Mouse (Mus musculus): ENCODE measurements at regions not wholly inside any gene's neighbourhood (a gene's known extent, or its start where the extent isn't known, plus 50 kb on each side); places are given as distances from the start of the nearest gene placed in this dataset.

DNA sequence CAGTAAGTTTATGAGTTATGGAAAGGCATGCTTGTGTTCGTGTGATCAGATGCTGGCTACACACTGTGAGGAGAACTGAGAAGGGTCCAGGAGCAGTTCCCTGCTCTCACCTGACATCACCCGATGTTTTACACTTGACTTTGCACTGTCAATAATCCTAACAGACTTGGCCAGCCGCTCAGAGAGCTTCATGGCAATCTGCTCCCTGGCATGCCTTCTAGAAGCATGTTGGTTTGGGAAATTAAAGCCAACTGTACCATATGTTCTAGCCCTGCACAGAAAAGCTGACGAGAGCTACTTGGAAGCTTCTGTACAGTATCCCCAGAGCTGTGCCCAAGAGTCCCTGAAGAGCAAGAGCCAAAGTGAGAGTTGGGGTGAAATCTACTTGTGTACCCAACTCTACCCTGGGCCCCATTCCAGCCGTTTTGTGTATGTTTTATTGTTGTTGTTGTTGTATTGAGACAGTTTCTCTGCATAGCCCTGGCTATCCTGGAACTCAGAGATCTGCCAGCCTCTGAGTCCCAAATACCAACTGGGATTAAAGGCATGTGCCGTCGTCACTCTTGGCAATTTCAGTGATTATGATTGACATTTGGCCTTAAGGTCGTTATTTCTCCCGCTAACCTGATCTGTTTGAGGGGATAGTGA is 56.5 kb upstream of the Cnksr3 start:
- no peak for TF ChIP-seq POLR2A (IDR thresholded peaks at IDR 0.05; ENCODE audit: borderline replicate concordance, extremely low read depth, insufficient read depth, insufficient read length)
- 71% methylated on average over 9 of the region's 9 CpGs for WGBS
- Histone ChIP-seq H3K4me3 (replicated peaks; ENCODE audit: low read length) (no peak overlapping the region), H3K9me3 (ENCODE audit: control insufficient read depth, low read length) (no peaks in the 10 kb centered on the region), H3K36me3 (ENCODE audit: control insufficient read depth, insufficient read depth, low read length) (no peaks in the 10 kb centered on the region), H3K27me3 (ENCODE audit: control insufficient read depth, insufficient read depth, low read length) (no peaks in the 10 kb centered on the region), H3K9ac (ENCODE audit: low read depth, low read length, severe bottlenecking) (no peak overlapping the region), H3K4me2 (replicated peaks; ENCODE audit: low read depth, low read length, severe bottlenecking) (no peak overlapping the region), H3K27ac (replicated peaks; ENCODE audit: low read depth, low read length) (no peak overlapping the region), H3K4me1 (ENCODE audit: control insufficient read depth, insufficient read depth, low read length) (no peaks in the 10 kb centered on the region)
- DNase-seq (ENCODE audit: low spot score) (no peak), ATAC-seq (ENCODE audit: low FRiP score, low read depth) (no peak)

GRCm38 (mm10) chr10:7267903-7268302 is 55.9 kb upstream of the Cnksr3 start:
- ATAC-seq (ENCODE audit: low FRiP score, low read depth) (no peak), DNase-seq (ENCODE audit: low spot score) (no peak)
- Histone ChIP-seq H3K9ac (ENCODE audit: low read depth, low read length, severe bottlenecking) (no peak overlapping the region), H3K4me2 (replicated peaks; ENCODE audit: low read depth, low read length, severe bottlenecking) (no peak overlapping the region), H3K4me3 (replicated peaks; ENCODE audit: low read length) (no peak overlapping the region), H3K27me3 (ENCODE audit: control insufficient read depth, insufficient read depth, low read length) (no peaks in the 10 kb centered on the region), H3K9me3 (ENCODE audit: control insufficient read depth, low read length) (no peaks in the 10 kb centered on the region), H3K36me3 (ENCODE audit: control insufficient read depth, insufficient read depth, low read length) (no peaks in the 10 kb centered on the region), H3K4me1 (ENCODE audit: control insufficient read depth, insufficient read depth, low read length) (no peaks in the 10 kb centered on the region), H3K27ac (replicated peaks; ENCODE audit: low read depth, low read length) (no peak overlapping the region)
- TF ChIP-seq POLR2A (IDR thresholded peaks at IDR 0.05; ENCODE audit: borderline replicate concordance, extremely low read depth, insufficient read depth, insufficient read length): no peak
- 93% methylated on average over 4 of the region's 4 CpGs for WGBS

DNA sequence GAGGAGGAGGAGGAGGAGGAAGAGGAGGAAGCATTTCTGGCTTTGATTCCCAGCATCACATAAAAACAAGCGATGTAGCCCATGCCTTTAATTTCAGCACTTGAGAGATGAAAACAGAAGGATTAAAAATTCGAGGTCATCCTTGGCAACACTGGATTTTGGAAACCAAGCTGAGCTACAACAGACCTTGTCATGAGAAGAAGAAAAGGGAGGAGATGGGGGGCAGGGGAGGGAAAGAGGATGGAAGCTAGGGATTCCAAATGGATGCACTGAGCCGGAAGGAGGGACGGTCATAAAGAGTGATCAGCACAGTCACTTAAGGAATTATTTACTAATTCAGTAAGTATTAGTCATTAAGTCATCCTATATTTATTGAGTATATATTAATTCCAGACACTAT is 55.1 kb upstream of the Cnksr3 start:
- no peaks in the 10 kb centered on the region for H3K27me3 ChIP-seq (ENCODE audit: control insufficient read depth, insufficient read depth, low read length)
- 85% methylated on average over 4 of the region's 4 CpGs for WGBS
- no peaks in the 10 kb centered on the region for H3K36me3 ChIP-seq (ENCODE audit: control insufficient read depth, insufficient read depth, low read length)
- DNase-seq (ENCODE audit: low spot score): no peak
- no peak overlapping the region for H3K4me2 ChIP-seq (replicated peaks; ENCODE audit: low read depth, low read length, severe bottlenecking)
- H3K9me3 ChIP-seq (ENCODE audit: control insufficient read depth, low read length): no peaks in the 10 kb centered on the region
- ATAC-seq (ENCODE audit: low FRiP score, low read depth): no peak
- H3K27ac ChIP-seq (replicated peaks; ENCODE audit: low read depth, low read length): no peak overlapping the region
- H3K9ac ChIP-seq (ENCODE audit: low read depth, low read length, severe bottlenecking): no peak overlapping the region
- no peaks in the 10 kb centered on the region for H3K4me1 ChIP-seq (ENCODE audit: control insufficient read depth, insufficient read depth, low read length)
- H3K4me3 ChIP-seq (replicated peaks; ENCODE audit: low read length): no peak overlapping the region
- TF ChIP-seq POLR2A (IDR thresholded peaks at IDR 0.05; ENCODE audit: borderline replicate concordance, extremely low read depth, insufficient read depth, insufficient read length): no peak

GRCm38 (mm10) chr10:7265412-7265811 is 53.4 kb upstream of the Cnksr3 start:
- Histone ChIP-seq H3K9ac (ENCODE audit: low read depth, low read length, severe bottlenecking) (no peak overlapping the region), H3K27me3 (ENCODE audit: control insufficient read depth, insufficient read depth, low read length) (no peaks in the 10 kb centered on the region), H3K36me3 (ENCODE audit: control insufficient read depth, insufficient read depth, low read length) (no peaks in the 10 kb centered on the region), H3K4me2 (replicated peaks; ENCODE audit: low read depth, low read length, severe bottlenecking) (no peak overlapping the region), H3K27ac (replicated peaks; ENCODE audit: low read depth, low read length) (no peak overlapping the region), H3K4me3 (replicated peaks; ENCODE audit: low read length) (no peak overlapping the region), H3K9me3 (ENCODE audit: control insufficient read depth, low read length) (no peaks in the 10 kb centered on the region), H3K4me1 (ENCODE audit: control insufficient read depth, insufficient read depth, low read length) (no peaks in the 10 kb centered on the region; the same call in 1 of the 2 replicates)
- DNase-seq (ENCODE audit: low spot score) (no peak), ATAC-seq (ENCODE audit: low FRiP score, low read depth) (no peak)
- 58% methylated on average over 9 of the region's 9 CpGs for WGBS
- no peak for TF ChIP-seq POLR2A (IDR thresholded peaks at IDR 0.05; ENCODE audit: borderline replicate concordance, extremely low read depth, insufficient read depth, insufficient read length)

- no peaks in the 10 kb centered on the region for H3K27me3 ChIP-seq (ENCODE audit: control insufficient read depth, insufficient read depth, low read length)
- 92% methylated on average over 4 of the region's 4 CpGs for WGBS
- no peaks in the 10 kb centered on the region for H3K36me3 ChIP-seq (ENCODE audit: control insufficient read depth, insufficient read depth, low read length)
- no peak overlapping the region for H3K9ac ChIP-seq (ENCODE audit: low read depth, low read length, severe bottlenecking)
- no peak overlapping the region for H3K4me3 ChIP-seq (replicated peaks; ENCODE audit: low read length)
- TF ChIP-seq POLR2A (IDR thresholded peaks at IDR 0.05; ENCODE audit: borderline replicate concordance, extremely low read depth, insufficient read depth, insufficient read length): no peak
- ATAC-seq (ENCODE audit: low FRiP score, low read depth) (no peak), DNase-seq (ENCODE audit: low spot score) (no peak)
- no peaks in the 10 kb centered on the region for H3K9me3 ChIP-seq (ENCODE audit: control insufficient read depth, low read length)
- no peak overlapping the region for H3K4me2 ChIP-seq (replicated peaks; ENCODE audit: low read depth, low read length, severe bottlenecking)
- no peak overlapping the region for H3K27ac ChIP-seq (replicated peaks; ENCODE audit: low read depth, low read length)
- no peaks in the 10 kb centered on the region; the same call in 1 of the 2 replicates for H3K4me1 ChIP-seq (ENCODE audit: control insufficient read depth, insufficient read depth, low read length)
Measured at GRCm38 (mm10) chr10:7264721-7265120, 52.7 kb upstream of the Cnksr3 start.
